Mouse (Mus musculus): ENCODE data around the gene Sinhcaf.
A peak's percentile ranks its signal among the peaks of the same experiment; 100 is the strongest.
"Not testable (repeated sequence)": the region's sequence is repeated elsewhere in the genome, so short reads cannot be mapped to it uniquely, and the experiment has no call there.

Sinhcaf gene

GRCm38 (mm10) chr6:148946409-148946742 lies at the start of gene Sinhcaf:
Gene Sinhcaf (minus strand): TSS chr6:148946467.
- peak; percentile 96 for DNase-seq (ENCODE audit: low spot score)

DNA sequence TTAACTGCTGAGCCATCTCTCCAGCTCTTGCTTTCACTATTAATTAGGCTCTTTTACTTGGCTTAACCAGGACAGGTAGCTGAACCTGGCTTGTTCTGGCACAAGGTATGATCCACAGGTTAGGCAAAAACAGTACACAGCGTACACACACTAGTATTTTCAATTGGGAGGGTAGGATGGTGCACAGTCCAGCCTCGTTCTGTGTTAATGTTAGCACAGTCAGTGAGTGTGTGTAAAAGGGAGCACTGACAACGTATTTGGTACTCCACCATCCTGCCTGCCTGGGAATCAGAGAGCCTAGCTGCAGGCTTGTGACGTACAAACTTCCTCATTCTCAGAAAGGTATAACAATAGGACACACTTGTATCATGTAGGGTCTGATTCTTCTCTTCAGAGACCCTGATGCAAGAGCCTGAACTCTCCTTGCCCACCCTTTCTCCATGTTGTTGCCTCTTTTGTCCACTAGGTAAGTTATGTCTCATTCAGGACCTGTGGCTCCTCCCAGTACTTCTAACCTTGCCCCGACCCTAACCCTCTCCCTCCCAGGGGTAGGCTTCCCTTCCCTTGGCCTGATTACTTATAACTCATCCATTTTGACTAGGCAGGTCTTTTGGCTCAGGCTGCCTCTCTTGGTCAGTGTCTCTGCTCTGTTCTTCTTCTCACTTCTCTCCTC lies 48.2 kb upstream of the Sinhcaf start:
- no peak for DNase-seq (ENCODE audit: low spot score)

- no peak for DNase-seq (ENCODE audit: low spot score)
Observed at GRCm38 (mm10) chr6:148993117-148994077, 47.1 kb upstream of the Sinhcaf start.

GRCm38 (mm10) chr6:148992373-148993116 lies 46.3 kb upstream of the Sinhcaf start:
- no peak for DNase-seq (ENCODE audit: low spot score)

DNA sequence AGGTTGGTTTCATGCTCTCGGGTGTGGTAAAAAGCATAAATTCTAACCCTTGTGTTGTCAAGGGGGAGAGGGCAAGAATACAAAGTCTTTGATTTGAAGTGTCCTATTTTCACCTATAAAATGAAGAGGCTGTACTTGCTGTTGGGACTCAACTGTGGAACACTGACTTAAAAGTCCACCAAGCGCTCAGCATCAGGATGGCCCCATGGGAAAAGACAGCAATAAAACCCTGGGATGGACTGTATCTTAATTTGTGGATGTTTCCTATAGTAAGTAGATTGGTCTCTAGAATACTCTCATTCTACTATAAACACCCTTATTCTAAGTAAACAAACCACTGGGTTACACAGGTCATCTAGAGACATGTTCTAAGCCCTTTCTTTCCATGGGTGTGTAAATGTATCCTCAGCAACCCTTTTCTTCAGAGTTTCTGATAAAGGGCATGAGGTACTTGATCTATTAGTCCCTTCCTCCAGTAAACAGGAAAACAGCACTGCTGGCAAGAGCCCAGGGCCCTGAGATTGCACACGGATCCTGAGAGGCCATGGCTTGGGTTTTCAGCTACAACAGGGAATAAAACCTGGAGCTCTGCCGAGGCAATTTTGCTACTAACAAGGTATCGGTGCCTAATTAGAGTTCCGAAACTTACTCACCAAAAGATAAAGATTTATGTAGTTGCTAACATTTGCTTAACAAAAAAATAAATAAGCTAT lies 45.5 kb upstream of the Sinhcaf start:
- DNase-seq (ENCODE audit: low spot score) = no peak

DNA sequence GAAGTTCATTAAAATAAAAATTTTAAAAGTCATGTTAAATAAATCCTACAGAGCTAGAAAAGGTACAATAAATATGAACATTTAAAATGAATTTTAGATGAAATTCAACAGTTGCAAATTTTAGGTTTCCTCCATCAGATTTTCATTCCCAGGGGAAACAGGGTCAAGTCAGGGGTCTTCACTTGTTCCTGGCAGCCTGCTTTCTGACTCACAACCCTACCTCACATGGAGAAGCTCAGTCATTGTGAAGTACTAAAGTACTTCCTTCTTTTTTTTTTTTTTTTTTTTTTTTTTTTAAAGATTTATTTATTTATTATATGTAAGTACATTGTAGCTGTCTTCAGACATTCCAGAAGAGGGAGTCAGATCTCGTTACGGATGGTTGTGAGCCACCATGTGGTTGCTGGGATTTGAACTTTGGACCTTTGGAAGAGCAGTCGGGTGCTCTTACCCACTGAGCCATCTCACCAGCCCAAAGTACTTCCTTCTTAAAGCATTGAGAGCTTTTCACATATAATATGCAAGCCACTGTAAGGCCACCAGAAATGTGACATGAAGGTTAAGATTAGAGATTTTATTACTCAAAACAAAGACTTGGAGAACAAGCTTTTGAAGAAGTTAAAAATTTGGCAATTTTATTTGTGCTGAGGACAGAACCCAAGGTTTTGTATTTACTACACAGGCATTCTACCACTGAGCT lies 43.7 kb upstream of the Sinhcaf start:
- not testable (repeated sequence) for DNase-seq (ENCODE audit: low spot score)

DNA sequence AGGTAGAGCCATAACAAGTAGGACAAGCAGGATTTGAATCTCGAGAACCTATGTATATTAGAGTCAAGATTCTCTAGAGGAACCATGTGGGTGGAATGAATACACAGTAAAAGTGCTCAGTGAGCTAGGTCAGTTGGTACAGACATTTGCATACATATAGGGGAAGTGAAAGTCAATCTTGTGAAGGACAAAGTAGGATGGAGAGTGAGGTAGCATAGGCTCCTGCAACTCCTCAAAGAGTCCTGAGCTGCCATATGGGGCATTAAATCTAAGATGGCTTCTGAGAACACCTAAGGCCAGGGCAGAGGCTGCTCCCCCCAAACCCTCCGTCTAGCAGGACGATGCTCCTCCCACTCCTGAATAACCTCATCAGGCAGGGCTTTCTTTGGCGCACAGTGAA lies 39.7 kb upstream of the Sinhcaf start:
- peak; percentile 2 for DNase-seq (ENCODE audit: low spot score)

DNA sequence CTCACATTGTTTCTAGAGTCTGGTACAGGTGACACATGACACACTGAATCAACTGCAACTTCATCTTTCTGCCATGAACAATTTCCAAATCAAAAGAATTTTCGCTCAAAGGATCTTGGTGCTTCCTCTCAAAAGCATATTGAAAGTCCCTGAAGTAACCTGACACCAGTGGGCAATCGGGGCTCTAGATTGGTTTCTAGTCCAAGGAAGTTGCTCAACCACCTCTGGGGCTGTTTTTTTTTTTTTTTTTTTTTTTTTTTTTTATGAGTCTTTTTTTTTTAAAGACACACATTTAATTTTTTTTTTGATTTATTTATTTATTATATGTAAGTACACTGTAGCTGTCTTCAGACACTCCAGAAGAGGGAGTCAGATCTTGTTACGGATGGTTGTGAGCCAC lies 34.2 kb upstream of the Sinhcaf start:
- DNase-seq (ENCODE audit: low spot score) = no peak

DNA sequence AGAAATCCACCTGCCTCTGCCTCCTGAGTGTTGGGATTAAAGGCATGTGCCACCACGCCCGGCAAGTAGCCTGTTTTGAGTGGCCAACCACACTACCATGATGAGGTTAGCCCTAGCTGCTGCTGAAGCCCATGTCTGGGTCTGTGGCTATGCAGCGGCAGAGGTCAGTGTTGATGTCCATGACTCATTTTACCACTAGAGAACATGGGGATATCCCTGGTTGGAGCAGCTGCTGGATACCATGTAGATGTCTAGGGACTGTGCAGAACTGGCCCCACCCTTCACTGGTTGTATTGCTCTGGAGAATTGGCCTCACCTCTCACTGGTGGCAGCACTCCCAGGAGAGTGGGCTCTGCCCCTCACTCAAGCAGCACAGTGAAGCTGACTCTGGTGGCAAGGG lies 28.8 kb upstream of the Sinhcaf start:
- no peak for DNase-seq (ENCODE audit: low spot score)

DNA sequence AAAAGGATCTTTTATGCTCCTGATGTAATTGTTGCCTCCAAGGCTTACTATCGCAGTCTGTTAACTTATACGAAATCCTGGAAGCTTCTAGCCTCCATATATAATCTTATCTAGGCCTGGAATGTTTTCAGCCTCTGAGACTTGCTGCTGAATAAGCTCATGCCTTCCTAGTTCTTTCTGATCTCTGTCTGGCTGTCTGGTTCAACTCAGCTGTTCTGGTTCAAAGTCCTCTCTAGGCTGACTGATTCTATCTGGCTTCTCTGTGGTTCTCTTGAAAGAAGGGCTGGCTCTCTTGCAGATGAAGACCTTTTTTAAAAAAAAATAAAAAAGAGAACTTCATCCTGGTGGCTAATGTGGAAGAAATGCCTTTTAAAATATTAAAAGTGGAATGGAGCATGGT lies 26.6 kb upstream of the Sinhcaf start:
- no peak for DNase-seq (ENCODE audit: low spot score)

DNA sequence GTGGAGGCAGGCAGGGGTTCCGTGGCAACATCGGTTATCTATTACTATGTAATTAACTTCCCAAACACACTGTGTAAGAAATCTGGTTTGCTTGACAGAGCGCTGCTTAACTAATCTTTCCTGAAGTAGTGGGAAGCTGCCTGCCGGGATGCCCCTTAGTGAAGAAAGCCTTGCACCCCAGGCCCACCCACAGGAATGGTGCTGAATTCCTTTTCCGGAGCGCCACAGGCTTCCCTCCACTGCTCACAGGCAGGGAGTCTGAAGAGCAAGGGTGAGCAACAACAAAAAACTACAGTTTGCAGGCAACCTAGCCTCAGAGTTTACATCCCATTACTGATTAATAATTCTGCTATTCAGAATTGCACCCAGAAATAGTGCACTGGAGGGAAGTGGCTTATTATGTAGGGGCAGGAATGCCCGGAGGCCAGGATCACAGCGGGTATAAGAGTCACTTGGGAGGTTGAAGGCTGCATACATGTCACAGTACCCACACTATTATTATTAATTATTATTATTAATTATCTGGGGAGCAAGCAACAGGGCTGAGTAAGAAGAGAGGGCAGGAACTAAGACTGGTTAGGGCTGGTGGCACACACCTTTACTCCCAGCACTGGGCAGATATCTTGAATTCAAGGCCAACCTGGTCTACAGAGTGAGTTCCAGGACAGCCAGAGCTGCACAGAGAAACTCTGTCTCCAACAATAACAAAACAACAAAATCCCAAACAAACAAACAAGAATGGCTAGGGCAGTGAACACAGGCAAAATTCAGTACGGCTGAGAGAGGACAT lies 26.0 kb upstream of the Sinhcaf start:
- DNase-seq (ENCODE audit: low spot score) = no peak

DNA sequence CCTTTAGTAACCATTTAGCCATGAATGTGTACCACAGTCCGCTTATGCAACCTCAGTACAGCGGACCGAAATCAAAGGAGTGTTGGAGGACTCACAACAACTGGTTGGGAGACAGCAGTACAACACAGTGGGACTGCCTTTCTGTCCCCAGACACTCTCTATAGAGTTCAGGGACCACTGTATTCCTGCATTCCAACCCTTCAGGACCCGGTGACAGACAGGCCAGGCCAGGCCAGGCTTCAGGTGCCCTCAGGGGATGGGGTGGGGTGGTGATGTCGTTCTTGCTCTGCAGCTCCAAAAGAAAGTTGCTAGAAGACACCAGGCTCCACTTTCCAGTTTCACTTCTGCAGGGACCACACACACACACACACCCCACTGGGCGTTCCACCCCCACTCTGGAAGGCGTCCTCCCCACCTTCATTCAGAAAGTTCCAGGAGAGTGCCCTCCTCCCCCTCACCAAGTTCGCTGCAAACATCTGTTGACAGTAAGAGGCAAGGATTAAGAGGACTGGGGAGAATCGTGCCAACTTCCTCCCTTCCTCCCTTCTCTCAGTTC lies 25.2 kb upstream of the Sinhcaf start:
- DNase-seq (ENCODE audit: low spot score) = no peak

DNA sequence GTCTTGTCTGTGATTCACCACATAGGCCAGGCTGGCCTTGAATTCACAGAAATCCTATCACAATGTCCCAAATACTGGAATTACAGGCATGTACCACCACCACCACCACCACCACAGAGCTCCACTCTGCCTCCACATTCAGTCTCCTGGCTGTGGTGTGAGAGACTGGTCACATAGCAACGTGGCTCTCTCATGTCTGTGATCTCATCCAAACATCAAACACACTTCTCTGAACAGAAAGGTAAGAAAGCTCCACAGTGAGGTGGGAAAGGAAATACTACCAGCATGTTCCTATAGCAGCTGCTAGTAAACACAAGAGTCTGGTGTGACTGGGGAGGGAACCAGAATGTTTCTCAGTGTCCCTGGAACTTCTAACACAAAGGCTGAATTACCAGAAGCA lies 15.0 kb upstream of the Sinhcaf start:
- DNase-seq (ENCODE audit: low spot score) = no peak

DNA sequence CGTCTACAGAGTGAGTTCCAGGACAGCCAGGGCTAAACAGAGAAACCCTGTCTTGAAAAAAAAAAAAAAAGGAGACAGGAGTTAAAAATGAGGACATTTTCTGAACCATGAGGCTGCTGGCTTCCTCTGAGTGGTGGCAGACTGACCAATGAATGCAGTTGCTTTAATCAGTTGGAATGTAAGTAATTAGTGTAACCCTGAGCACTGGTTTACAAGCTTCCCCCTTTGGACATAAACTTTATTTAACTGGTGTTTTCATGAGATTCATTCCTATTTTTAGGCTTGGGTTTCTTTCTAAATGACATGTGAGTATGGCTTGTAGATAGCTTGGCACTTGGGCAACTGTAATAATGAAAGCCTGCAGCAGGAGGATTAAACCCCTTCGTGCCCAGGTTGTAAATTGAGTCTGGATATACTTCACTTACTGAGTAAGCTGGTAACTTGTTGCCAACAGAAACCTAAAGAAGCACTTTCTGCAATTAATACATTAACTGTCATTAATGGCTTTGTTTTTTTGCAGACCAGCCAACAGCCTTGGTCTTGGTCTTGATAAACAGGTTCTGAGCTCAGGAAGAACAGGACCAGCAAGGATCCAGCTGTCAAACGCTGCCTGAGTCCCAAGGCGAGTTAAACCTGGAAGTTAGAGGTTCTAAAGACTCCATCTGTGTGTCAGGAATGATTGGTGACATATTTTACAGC lies 13.4 kb upstream of the Sinhcaf start:
- DNase-seq (ENCODE audit: low spot score) = no peak

DNA sequence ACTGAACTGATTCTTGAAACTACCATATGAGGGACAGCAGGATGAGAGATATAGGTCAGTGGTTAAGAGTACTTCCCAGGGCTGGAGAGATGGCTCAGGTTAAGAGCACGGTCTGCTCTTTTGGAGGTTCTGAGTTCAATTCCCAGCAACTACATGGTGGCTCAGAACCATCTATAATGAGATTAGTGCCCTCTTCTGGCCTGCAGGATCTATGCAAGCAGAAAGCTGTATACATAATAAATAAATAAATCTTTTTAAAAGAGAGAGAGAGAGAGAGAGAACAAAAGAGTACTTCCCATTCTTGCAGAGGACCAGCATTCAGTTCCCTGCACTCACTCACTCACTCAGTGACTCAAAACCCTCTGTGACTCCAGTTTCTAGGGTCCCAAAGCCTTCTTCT lies 12.4 kb upstream of the Sinhcaf start:
- no peak for DNase-seq (ENCODE audit: low spot score)

- no peak for DNase-seq (ENCODE audit: low spot score)
Observed at GRCm38 (mm10) chr6:148957046-148957445, 10.8 kb upstream of the Sinhcaf start.

- no peak for DNase-seq (ENCODE audit: low spot score)
Observed at GRCm38 (mm10) chr6:148955641-148956420, 9.6 kb upstream of the Sinhcaf start.

DNA sequence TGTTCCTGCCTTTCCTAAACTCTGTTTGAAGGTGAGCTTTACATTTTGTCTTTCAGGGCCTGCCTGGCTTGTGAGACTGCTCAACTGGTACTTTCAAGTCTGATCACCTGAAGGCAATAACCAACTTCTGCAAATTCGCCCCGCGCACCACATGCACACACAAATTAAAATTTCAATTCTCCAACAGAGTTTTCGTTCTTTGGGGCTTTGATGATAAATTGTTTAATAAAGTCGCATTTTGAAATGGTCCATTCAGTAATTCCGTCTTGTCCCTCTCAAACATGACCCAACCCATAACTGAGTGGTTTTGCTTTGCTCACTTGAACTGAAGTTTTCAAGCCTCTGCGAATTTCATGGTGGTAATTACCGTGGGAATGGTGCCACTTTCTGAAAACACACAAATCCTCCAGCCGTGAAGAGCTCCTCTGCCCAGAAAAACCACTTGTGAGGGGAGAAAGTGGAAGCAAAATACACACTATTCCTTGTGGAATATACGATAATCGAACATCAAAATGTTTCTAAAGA lies 676 bp upstream of the Sinhcaf start:
- DNase-seq (ENCODE audit: low spot score) = no peak

All from spleen, adult 12 weeks (tissue).